Mouse (Mus musculus): ENCODE results near the gene Gm14781. TPM values are rescaled to one million over a fixed set of nuclear protein-coding genes. Genes with fewer than 3 reads are reported as not detected.
"Not testable (repeated sequence)": the region's sequence is repeated elsewhere in the genome, so short reads cannot be mapped to it uniquely, and the experiment has no call there.

The Gm14781 gene
- polyA plus RNA-seq (2012; rRNA removed) = not detected in 2 replicates

GRCm38 (mm10) chrX:91631894-91632293 is at the start of gene Gm14781:
TSS of gene Gm14781 (plus strand) at chrX:91632194.
- DNase-seq (ENCODE audit: low spot score) = not testable (repeated sequence)

- DNase-seq (ENCODE audit: low spot score) = not testable (repeated sequence)
Measured at GRCm38 (mm10) chrX:91654964-91655575, 23.1 kb downstream of the Gm14781 start.

Other genes with a start within 250 kb of the Gm14781 start
- gene Gm5072, start 239.7 kb upstream of the Gm14781 start, polyA plus RNA-seq (2012; rRNA removed) = not detected in 2 replicates
- gene Gm8914, start 152.1 kb upstream of the Gm14781 start, polyA plus RNA-seq (2012; rRNA removed) = not detected in 2 replicates
- not detected in 2 replicates for gene 1700084M14Rik, start 56.3 kb upstream of the Gm14781 start, polyA plus RNA-seq (2012; rRNA removed)
- not detected in 2 replicates for gene Mageb5, start 150.8 kb downstream of the Gm14781 start, polyA plus RNA-seq (2012; rRNA removed)